Mouse (Mus musculus) limb, embryonic 13.5 days (tissue): Measurements from ENCODE around the gene Gk2. TPM values are rescaled to one million over a fixed set of nuclear protein-coding genes. Genes with fewer than 3 reads are reported as not detected.

Experiments
- ATAC-seq: fragments of 200-750 bp; cut with Nextera tagmentation; 2 replicates; pipeline ENCODE4 v1.8.0; 2017; ENCODE audit warnings: low read depth, moderate number of reproducible peaks, moderate TSS enrichment; ENCODE audit not compliant: low FRiP score
- H3K27ac ChIP-seq: fragments of 300-500 bp; sonication (generic); 2 replicates; pipeline ENCODE4 v1.5.1; 2015; ENCODE audit warnings: inconsistent platforms, mild to moderate bottlenecking, moderate library complexity
- H3K27me3 ChIP-seq: fragments of 300-500 bp; sonication (generic); 2 replicates; pipeline ENCODE4 v1.6.1; 2015; ENCODE audit warnings: mild to moderate bottlenecking, inconsistent platforms
- H3K36me3 ChIP-seq: fragments of 300-500 bp; sonication (generic); 2 replicates; pipeline ENCODE4 v1.6.1; 2015; ENCODE audit warnings: inconsistent platforms, mild to moderate bottlenecking, moderate library complexity
- H3K4me1 ChIP-seq: fragments of 300-500 bp; sonication (generic); 2 replicates; pipeline ENCODE4 v1.6.1; 2015; ENCODE audit warnings: inconsistent platforms
- H3K4me2 ChIP-seq: fragments of 300-500 bp; sonication (generic); replicated peaks from 2 replicates; pipeline ENCODE4 v1.6.1; 2015; ENCODE audit warnings: inconsistent platforms, mild to moderate bottlenecking, moderate library complexity
- H3K4me3 ChIP-seq: fragments of 300-500 bp; sonication (generic); 2 replicates; pipeline ENCODE4 v1.5.1; 2015; ENCODE audit warnings: moderate library complexity, mild to moderate bottlenecking, inconsistent platforms
- H3K9ac ChIP-seq: fragments of 300-500 bp; sonication (generic); 2 replicates; pipeline ENCODE4 v1.6.1; 2015; ENCODE audit warnings: mild to moderate bottlenecking, inconsistent platforms
- H3K9me3 ChIP-seq: fragments of 300-500 bp; sonication (generic); 2 replicates; pipeline ENCODE4 v1.6.1; 2016; ENCODE audit warnings: inconsistent platforms
- WGBS: fragments of 180-500 bp; shearing (Covaris S2); methylation state at CpG from one replicate; pipeline ENCODE4 v1.1.7; 2015; 5-methylcytosine and 5-hydroxymethylcytosine counted together
- polyA plus RNA-seq: library from polyadenylated mRNA; unstranded; fragments of >200 nt; fragmentation: Nextera tagmentation; extraction: Ambion mirVana; gene quantifications from 2 replicates; pipeline ENCODE4 v1.2.1, GENCODE M21; 2015

The Gk2 gene
- polyA plus RNA-seq, 1 experiment from 2014 or later, result not detected

- no peak overlapping the region for H3K4me3 ChIP-seq
- H3K9me3 ChIP-seq, result no peaks in the 10 kb centered on the region
- no peaks in the 10 kb centered on the region for H3K4me1 ChIP-seq
- no peak for ATAC-seq
- H3K36me3 ChIP-seq, result no peaks in the 10 kb centered on the region
- 85% methylated on average over 2 of the region's 2 CpGs for WGBS
- no peak overlapping the region for H3K27ac ChIP-seq
- no peak overlapping the region for H3K4me2 ChIP-seq
- H3K9ac ChIP-seq, result no peak overlapping the region
- no peaks in the 10 kb centered on the region for H3K27me3 ChIP-seq
These were observed 24.3 kb downstream of the Gk2 start for GRCm38 (mm10) chr5:97432512-97432911.

- H3K27ac ChIP-seq, result no peak overlapping the region
- H3K9me3 ChIP-seq, result no peaks in the 10 kb centered on the region
- no peaks in the 10 kb centered on the region; the same call in 1 of the 2 replicates for H3K27me3 ChIP-seq
- no peak overlapping the region for H3K9ac ChIP-seq
- H3K4me2 ChIP-seq, result no peak overlapping the region
- H3K4me1 ChIP-seq, result no peaks in the 10 kb centered on the region
- no peak for ATAC-seq
- 41% methylated on average over 9 of the region's 9 CpGs for WGBS
- H3K36me3 ChIP-seq, result no peaks in the 10 kb centered on the region
- no peak overlapping the region for H3K4me3 ChIP-seq
These were observed 26.8 kb downstream of the Gk2 start for GRCm38 (mm10) chr5:97429976-97430375.

DNA sequence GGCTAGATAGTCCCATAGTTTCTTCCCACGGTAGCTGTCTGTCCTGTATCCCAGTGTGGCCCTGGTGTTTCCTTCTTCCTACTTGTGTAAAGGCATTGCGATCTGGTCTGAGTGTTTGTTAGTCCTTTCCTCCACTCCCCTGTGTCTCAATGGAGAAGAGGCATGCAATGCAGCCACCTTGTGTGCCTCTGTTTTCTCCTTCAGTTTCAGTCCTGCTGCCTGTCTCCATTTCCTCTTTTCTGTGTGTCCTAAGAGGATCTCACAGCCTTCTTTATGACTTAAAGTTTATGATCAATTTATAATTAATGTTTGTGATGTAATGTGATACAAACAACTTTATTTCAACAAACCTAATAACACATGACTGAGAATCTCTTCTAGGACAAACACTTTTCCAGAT lies 35.2 kb downstream of the Gk2 start:
- Histone ChIP-seq H3K4me3 (no peak overlapping the region), H3K36me3 (no peaks in the 10 kb centered on the region), H3K9me3 (no peaks in the 10 kb centered on the region), H3K9ac (no peak overlapping the region), H3K4me2 (no peak overlapping the region), H3K4me1 (no peaks in the 10 kb centered on the region), H3K27ac (no peak overlapping the region), H3K27me3 (no peaks in the 10 kb centered on the region)
- 97% methylated on average over 2 of the region's 2 CpGs for WGBS
- ATAC-seq, result no peak

- Histone ChIP-seq H3K27me3 (no peaks in the 10 kb centered on the region), H3K27ac (no peak overlapping the region), H3K36me3 (no peaks in the 10 kb centered on the region), H3K9ac (no peak overlapping the region), H3K9me3 (no peaks in the 10 kb centered on the region), H3K4me2 (no peak overlapping the region), H3K4me3 (no peak overlapping the region), H3K4me1 (no peaks in the 10 kb centered on the region)
- no peak for ATAC-seq
- WGBS, result 61% methylated on average over 2 of the region's 2 CpGs
These were observed 39.6 kb downstream of the Gk2 start for GRCm38 (mm10) chr5:97417185-97417584.

GRCm38 (mm10) chr5:97415837-97416236 lies 41.0 kb downstream of the Gk2 start:
- no peaks in the 10 kb centered on the region for H3K36me3 ChIP-seq
- no peak overlapping the region for H3K4me2 ChIP-seq
- H3K27ac ChIP-seq, result no peak overlapping the region
- no peak overlapping the region for H3K4me3 ChIP-seq
- no peak for ATAC-seq
- 89% methylated on average over 6 of the region's 6 CpGs for WGBS
- H3K9ac ChIP-seq, result no peak overlapping the region
- no peaks in the 10 kb centered on the region for H3K9me3 ChIP-seq
- no peaks in the 10 kb centered on the region for H3K4me1 ChIP-seq
- H3K27me3 ChIP-seq, result no peaks in the 10 kb centered on the region

DNA sequence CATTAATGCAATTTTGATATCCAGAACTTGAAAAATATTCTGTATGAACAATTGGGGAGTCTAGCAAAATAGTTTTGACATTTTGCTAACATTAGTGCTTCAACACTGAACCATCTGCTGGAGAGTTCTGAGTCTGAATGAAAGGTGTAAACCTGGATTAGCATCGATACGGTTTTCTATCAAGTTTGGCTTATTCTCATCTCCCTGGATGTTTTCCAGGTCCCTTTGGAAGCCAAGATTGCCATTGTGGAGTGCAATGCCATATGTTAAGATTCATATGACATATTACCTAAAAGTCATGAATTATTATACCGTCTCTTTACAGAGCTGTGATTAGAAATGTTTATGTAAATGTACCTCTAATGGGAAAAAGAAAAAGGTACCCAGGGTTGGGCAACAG lies 43.1 kb downstream of the Gk2 start:
- Histone ChIP-seq H3K9me3 (no peaks in the 10 kb centered on the region), H3K27me3 (no peaks in the 10 kb centered on the region), H3K36me3 (no peaks in the 10 kb centered on the region), H3K4me2 (no peak overlapping the region), H3K4me1 (no peaks in the 10 kb centered on the region), H3K4me3 (no peak overlapping the region), H3K9ac (no peak overlapping the region), H3K27ac (no peak overlapping the region)
- ATAC-seq, result no peak
- 84% methylated on average over 3 of the region's 3 CpGs for WGBS

DNA sequence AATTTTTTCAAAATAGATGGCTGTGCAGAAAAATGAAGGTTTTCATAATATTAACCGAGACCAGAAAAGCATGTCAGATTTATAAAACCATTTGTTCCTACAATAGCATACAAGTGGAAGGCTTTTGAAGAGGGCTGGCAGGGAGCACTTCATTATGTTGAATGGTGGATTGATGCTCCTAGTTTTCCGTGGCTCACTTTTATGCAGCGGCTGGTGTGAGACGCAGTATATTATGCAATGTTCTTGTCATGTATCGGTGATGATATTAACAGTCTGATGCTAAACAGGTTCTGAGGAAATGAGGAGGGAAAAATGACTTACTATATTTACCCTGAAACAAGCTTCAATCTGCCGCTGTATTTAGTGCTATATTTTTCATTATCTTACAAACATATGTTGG lies 46.6 kb downstream of the Gk2 start:
- WGBS, result 86% methylated on average over 6 of the region's 6 CpGs
- H3K27ac ChIP-seq, result no peak overlapping the region
- H3K4me3 ChIP-seq, result no peak overlapping the region
- no peak overlapping the region for H3K9ac ChIP-seq
- H3K9me3 ChIP-seq, result no peaks in the 10 kb centered on the region
- no peaks in the 10 kb centered on the region for H3K4me1 ChIP-seq
- H3K4me2 ChIP-seq, result no peak overlapping the region
- H3K36me3 ChIP-seq, result no peaks in the 10 kb centered on the region
- H3K27me3 ChIP-seq, result no peaks in the 10 kb centered on the region
- no peak for ATAC-seq

DNA sequence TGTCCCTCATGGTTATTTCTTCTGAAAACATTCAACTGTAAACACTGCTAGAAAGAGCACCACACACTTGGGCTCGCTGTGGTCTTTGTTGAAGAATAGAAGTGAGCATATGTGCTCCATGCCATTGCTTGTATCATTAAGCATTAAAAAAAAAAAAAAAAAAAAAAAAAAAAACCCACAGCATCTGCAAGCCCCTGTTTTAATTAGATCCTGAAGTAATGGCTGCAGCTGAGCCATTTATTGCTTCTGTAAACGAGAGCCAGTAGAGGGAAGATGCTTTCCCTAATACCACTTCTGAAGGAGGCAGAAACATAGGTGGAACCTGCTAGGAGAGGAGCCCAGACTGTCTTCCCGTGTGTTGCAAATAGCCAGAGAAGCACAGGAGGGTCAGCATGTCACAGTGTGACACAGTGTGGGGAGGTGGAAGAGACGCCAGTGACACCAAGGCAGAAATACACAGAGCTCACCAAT lies 47.6 kb downstream of the Gk2 start:
- no peak overlapping the region for H3K4me3 ChIP-seq
- no peaks in the 10 kb centered on the region for H3K9me3 ChIP-seq
- no peaks in the 10 kb centered on the region for H3K27me3 ChIP-seq
- no peak overlapping the region for H3K9ac ChIP-seq
- H3K4me1 ChIP-seq, result no peaks in the 10 kb centered on the region
- no peaks in the 10 kb centered on the region for H3K36me3 ChIP-seq
- no peak overlapping the region for H3K27ac ChIP-seq
- ATAC-seq, result no peak
- H3K4me2 ChIP-seq, result no peak overlapping the region
- 35% methylated on average over 4 of the region's 4 CpGs for WGBS

Other genes starting within 250 kb of the Gk2 start
- not detected in 2 replicates for gene Naa11, start 64.6 kb downstream of the Gk2 start, polyA plus RNA-seq